Mouse (Mus musculus) limb, embryonic 14.5 days (tissue): ENCODE results near the gene P2rx4. TPM values are rescaled to one million over a fixed set of nuclear protein-coding genes. Genes with fewer than 3 reads are reported as not detected.

Source experiments
- ATAC-seq: fragments of 200-750 bp; cut with Nextera tagmentation; 2 replicates; pipeline ENCODE4 v1.8.0; 2017; ENCODE audit warnings: low read depth, moderate number of reproducible peaks, moderate TSS enrichment; ENCODE audit not compliant: low FRiP score
- DNase-seq: peaks from one replicate; pipeline ENCODE4 v3.0.0-alpha.2; 2015; ENCODE audit warnings: low spot score
- H3K27ac ChIP-seq: fragments of 300-500 bp; sonication (generic); replicated peaks from 2 replicates; pipeline ENCODE4 v1.5.1; 2014; ENCODE audit warnings: low read depth, mild to moderate bottlenecking, low read length, moderate library complexity, mixed read lengths
- H3K27me3 ChIP-seq: fragments of 300-500 bp; sonication (generic); 2 replicates; pipeline ENCODE4 v1.6.1; 2014; ENCODE audit warnings: low read length, mixed read lengths; ENCODE audit not compliant: control insufficient read depth, insufficient read depth
- H3K36me3 ChIP-seq: fragments of 300-500 bp; sonication (generic); 2 replicates; pipeline ENCODE4 v1.6.1; 2014; ENCODE audit warnings: mild to moderate bottlenecking, low read length, moderate library complexity, mixed read lengths; ENCODE audit not compliant: control insufficient read depth, insufficient read depth
- H3K4me1 ChIP-seq: fragments of 300-500 bp; sonication (generic); 2 replicates; pipeline ENCODE4 v1.6.1; 2014; ENCODE audit warnings: antibody characterized with exemption, low read length, mixed read lengths; ENCODE audit not compliant: control insufficient read depth, insufficient read depth
- H3K4me2 ChIP-seq: fragments of 300-500 bp; sonication (generic); replicated peaks from 2 replicates; pipeline ENCODE4 v1.6.1; 2014; ENCODE audit warnings: low read depth, mild to moderate bottlenecking, low read length, moderate library complexity; ENCODE audit not compliant: severe bottlenecking
- H3K4me3 ChIP-seq: fragments of 300-500 bp; sonication (generic); replicated peaks from 2 replicates; pipeline ENCODE4 v1.5.1; 2014; ENCODE audit warnings: low read length
- H3K9ac ChIP-seq: fragments of 300-500 bp; sonication (generic); 2 replicates; pipeline ENCODE4 v1.6.1; 2014; ENCODE audit warnings: mild to moderate bottlenecking, low read depth, low read length, moderate library complexity; ENCODE audit not compliant: severe bottlenecking
- H3K9me3 ChIP-seq: fragments of 300-500 bp; sonication (generic); 2 replicates; pipeline ENCODE4 v1.6.1; 2016; ENCODE audit warnings: low read length; ENCODE audit not compliant: control insufficient read depth
- POLR2A ChIP-seq: fragments of 200-500 bp; IDR thresholded peaks from 2 replicates; pipeline ENCODE4 v1.8.0; 2012; ENCODE audit warnings: inconsistent platforms, mild to moderate bottlenecking, moderate library complexity, borderline replicate concordance; ENCODE audit not compliant: insufficient read depth, insufficient read length; ENCODE audit errors: extremely low read depth
- WGBS: fragments of 180-500 bp; shearing (Covaris S2); extraction: QIAGEN DNeasy Blood & Tissue Kit; methylation state at CpG from one replicate; pipeline ENCODE4 v1.1.7; 2014; 5-methylcytosine and 5-hydroxymethylcytosine counted together
- polyA plus RNA-seq, 2 experiments: library from polyadenylated mRNA; depleted of rRNA in 1 of 2; stranded (reverse) in 1 of 2; unstranded in 1 of 2; fragments of >200 nt; fragmentation: Nextera tagmentation in 1 of 2; extraction: Ambion mirVana in 1 of 2; gene quantifications; 2 replicates each; pipeline versions ENCODE4 v1.2.1 to v1.2.3; 2012 to 2014

The P2rx4 gene
- polyA plus RNA-seq, 2 experiments, result 18.2 to 21.0 TPM

DNA sequence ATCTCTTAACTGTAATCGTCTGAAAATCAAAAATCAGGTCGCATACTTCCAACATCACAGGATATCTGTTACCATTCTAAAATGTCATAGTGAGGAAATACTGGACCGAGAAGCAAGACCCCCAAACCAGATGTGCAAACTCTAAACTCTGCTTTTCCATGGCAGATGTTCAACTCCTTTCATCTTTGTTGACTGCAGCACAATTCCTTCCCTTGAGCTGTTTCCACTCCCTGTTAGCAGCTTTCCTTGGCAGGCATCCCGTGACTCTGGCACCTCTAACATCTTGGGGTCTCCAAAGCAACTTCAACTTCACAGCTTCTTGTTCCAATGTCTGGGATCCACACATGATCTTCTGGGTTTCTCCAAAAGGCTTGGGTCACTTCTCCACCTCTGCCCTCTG lies 20.0 kb upstream of the P2rx4 start:
- Histone ChIP-seq H3K9me3 (no peaks in the 10 kb centered on the region), H3K4me1 (no peaks in the 10 kb centered on the region), H3K4me3 (no peak overlapping the region), H3K27ac (no peak overlapping the region), H3K4me2 (no peak overlapping the region), H3K36me3 (no peaks in the 10 kb centered on the region), H3K27me3 (no peaks in the 10 kb centered on the region), H3K9ac (no peak overlapping the region)
- DNase-seq (peak; percentile 60), ATAC-seq (no peak)
- TF ChIP-seq POLR2A, result no peak
- WGBS, result 67% methylated on average over 4 of the region's 4 CpGs

DNA sequence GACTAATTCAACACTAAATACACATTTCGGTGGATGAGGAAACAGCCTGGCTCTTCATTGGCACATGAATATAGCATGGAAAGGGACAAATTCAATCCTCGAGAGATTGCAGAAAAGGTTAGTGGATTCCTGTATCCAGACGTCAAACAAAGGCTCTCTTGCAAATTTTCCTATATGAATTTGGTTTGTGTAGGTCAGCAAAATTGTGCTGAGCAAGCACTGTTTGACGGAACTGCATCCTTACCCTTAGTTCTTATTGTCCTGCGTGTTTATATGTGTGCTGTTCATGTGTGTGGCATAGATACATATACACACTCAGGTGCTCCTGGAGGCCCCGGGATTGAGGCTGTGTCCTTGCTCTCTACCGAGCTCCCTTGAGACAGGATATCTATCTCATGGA lies 18.2 kb upstream of the P2rx4 start:
- Histone ChIP-seq H3K9me3 (no peaks in the 10 kb centered on the region), H3K36me3 (no peaks in the 10 kb centered on the region), H3K4me2 (no peak overlapping the region), H3K27ac (no peak overlapping the region), H3K4me3 (no peak overlapping the region), H3K4me1 (no peaks in the 10 kb centered on the region), H3K9ac (no peak overlapping the region), H3K27me3 (no peaks in the 10 kb centered on the region)
- TF ChIP-seq POLR2A, result no peak
- DNase-seq, result no peak
- no peak for ATAC-seq
- 85% methylated on average over 7 of the region's 7 CpGs for WGBS

DNA sequence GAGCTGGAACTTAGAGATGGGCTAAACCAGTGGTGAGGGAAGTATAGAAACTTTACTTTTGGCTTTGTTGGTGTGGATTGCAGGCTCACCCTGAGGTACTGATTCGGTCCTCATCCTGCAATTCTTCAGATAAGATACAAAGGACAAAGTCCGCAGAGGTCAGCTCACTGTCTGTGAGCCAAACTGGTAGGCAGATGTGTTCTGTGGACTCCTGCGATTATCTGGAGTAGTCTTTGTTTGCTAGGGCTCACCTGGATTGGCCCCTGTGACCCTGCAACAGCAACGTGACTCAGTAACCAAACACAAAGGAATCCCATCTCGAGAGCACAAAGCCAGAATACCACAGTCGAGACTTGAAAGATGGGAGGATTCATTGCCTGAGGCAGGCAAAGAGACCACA lies 16.9 kb upstream of the P2rx4 start:
- H3K27ac ChIP-seq, result no peak overlapping the region
- no peaks in the 10 kb centered on the region for H3K9me3 ChIP-seq
- H3K36me3 ChIP-seq, result no peaks in the 10 kb centered on the region
- TF ChIP-seq POLR2A, result no peak
- H3K27me3 ChIP-seq, result no peaks in the 10 kb centered on the region
- H3K4me1 ChIP-seq, result no peaks in the 10 kb centered on the region
- no peak for ATAC-seq
- no peak overlapping the region for H3K9ac ChIP-seq
- H3K4me3 ChIP-seq, result no peak overlapping the region
- DNase-seq, result no peak
- no peak overlapping the region for H3K4me2 ChIP-seq
- WGBS, result 76% methylated on average over 6 of the region's 6 CpGs

DNA sequence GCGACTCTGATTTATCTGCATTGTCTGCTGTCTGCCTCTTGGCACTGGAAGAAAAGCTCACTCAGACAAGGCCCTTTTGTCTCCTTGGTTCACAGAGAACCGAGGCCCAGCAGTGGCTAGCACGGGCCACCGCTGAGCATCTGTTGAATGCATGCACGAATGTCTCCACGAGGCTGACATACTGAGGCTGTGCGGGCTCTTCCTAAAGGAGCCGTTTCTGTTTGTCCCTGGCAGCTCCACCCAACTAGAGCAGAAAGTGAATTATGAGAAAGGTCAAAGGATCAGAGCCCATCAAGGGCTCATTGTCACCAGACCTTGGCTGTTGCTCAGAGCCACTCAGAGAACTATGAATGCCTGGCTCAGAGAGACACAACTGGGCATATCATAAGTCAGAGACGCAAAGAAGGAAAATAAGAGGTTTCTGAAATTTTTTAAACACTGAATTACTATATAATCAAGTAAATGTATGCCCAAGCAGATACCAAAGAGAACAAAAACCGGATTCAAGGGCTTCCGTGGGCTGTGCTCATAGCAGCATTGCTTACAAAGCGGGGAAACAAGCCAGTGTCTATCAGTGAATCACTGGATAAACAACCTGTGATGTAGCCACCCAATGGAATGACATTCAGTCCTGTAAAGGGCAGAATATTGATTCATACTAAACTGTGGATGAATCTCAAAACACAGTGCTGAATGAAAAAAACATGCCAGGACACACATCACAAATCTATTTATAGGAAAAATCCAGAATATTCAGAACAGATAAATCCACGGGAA lies 13.7 kb upstream of the P2rx4 start:
- TF ChIP-seq POLR2A, result no peak
- WGBS, result 62% methylated on average over 13 of the region's 13 CpGs
- Histone ChIP-seq H3K9ac (no peak overlapping the region), H3K4me1 (no peaks in the 10 kb centered on the region), H3K4me2 (no peak overlapping the region), H3K27ac (no peak overlapping the region), H3K9me3 (no peaks in the 10 kb centered on the region), H3K36me3 (no peaks in the 10 kb centered on the region), H3K27me3 (no peaks in the 10 kb centered on the region), H3K4me3 (no peak overlapping the region)
- ATAC-seq (no peak), DNase-seq (no peak)

DNA sequence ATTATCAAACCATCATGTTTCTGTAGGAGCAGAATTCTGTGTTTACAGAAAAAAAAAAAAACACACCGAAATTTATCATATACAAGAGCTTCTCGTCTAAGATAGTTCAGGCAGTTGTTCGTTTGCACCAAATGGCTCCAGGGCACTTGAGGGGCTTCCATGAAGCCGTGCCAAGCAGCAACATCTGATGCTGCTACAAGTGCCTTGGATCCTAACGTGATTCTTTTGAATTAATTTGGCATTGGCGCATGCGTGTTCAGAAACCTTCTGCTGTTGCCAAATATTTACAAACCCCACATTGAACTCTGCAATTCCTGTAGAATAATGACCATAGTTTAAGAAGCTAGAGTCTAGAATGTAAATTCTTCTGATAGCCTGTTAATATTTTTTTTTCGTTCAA lies 11.8 kb upstream of the P2rx4 start:
- H3K4me1 ChIP-seq, result no peaks in the 10 kb centered on the region
- WGBS, result 80% methylated on average over 8 of the region's 8 CpGs
- no peak for DNase-seq

More for the DNA sequence above, 11.8 kb upstream of the P2rx4 start:
- no peak overlapping the region for H3K27ac ChIP-seq
- no peak overlapping the region for H3K4me2 ChIP-seq
- no peak overlapping the region for H3K9ac ChIP-seq
- no peaks in the 10 kb centered on the region for H3K9me3 ChIP-seq
- H3K36me3 ChIP-seq, result no peaks in the 10 kb centered on the region
- no peak overlapping the region for H3K4me3 ChIP-seq
- TF ChIP-seq POLR2A, result no peak
- no peak for ATAC-seq
- no peaks in the 10 kb centered on the region for H3K27me3 ChIP-seq
